Mouse (Mus musculus) myocyte (in vitro differentiated cells): ENCODE measurements at regions not wholly inside any gene's neighbourhood (a gene's known extent, or its start where the extent isn't known, plus 50 kb on each side); places are given as distances from the start of the nearest gene placed in this dataset.

ENCODE experiments used
- H3K27me3 ChIP-seq: one replicate; pipeline ENCODE4 v1.6.1; 2011; ENCODE audit not compliant: control insufficient read depth, insufficient read depth, insufficient read length
- H3K36me3 ChIP-seq: one replicate; pipeline ENCODE4 v1.6.1; 2011; ENCODE audit not compliant: control insufficient read depth, insufficient read depth
- H3K4me2 ChIP-seq: one replicate; pipeline ENCODE4 v1.6.1; 2011; ENCODE audit warnings: low read depth, control low read depth
- H3K4me3 ChIP-seq: one replicate; pipeline ENCODE4 v1.5.1; 2011; ENCODE audit warnings: mild to moderate bottlenecking, control low read depth, moderate library complexity
- H3K79me2 ChIP-seq: one replicate; pipeline ENCODE4 v1.6.1; 2011; ENCODE audit not compliant: control insufficient read depth, insufficient read depth
- H3ac ChIP-seq: one replicate; pipeline ENCODE4 v1.6.1; 2011; ENCODE audit not compliant: control insufficient read depth, insufficient read length
- CEBPB ChIP-seq: IDR thresholded peaks from 2 replicates; pipeline ENCODE4 v1.6.1; 2011; ENCODE audit warnings: mild to moderate bottlenecking, moderate library complexity; ENCODE audit not compliant: poor library complexity, insufficient read depth, severe bottlenecking
- E2F4 ChIP-seq: IDR thresholded peaks from one replicate; pipeline ENCODE4 v1.6.1; 2011; ENCODE audit warnings: mild to moderate bottlenecking, control low read depth, moderate library complexity; ENCODE audit not compliant: insufficient read depth
- MAX ChIP-seq: IDR thresholded peaks from one replicate; pipeline ENCODE4 v1.6.1; 2011; ENCODE audit warnings: low read depth, mild to moderate bottlenecking, control low read depth
- MYOD1 ChIP-seq, 3 experiments: IDR thresholded peaks; one replicate each; pipeline ENCODE4 v1.6.1; 2011; ENCODE audit warnings: control low read depth in 2 of 3, low read depth in 2 of 3, mild to moderate bottlenecking in 2 of 3, moderate library complexity in 1 of 3; ENCODE audit not compliant: insufficient read length in 2 of 3, control insufficient read depth in 1 of 3
- MYOG ChIP-seq, 3 experiments: IDR thresholded peaks; one replicate each; pipeline ENCODE4 v1.6.1; 2011; ENCODE audit warnings: control low read depth in 2 of 3, low read depth in 2 of 3, mild to moderate bottlenecking in 2 of 3; ENCODE audit not compliant: insufficient read length in 2 of 3, control insufficient read depth in 1 of 3, insufficient read depth in 1 of 3
- POLR2A ChIP-seq: IDR thresholded peaks from one replicate; pipeline ENCODE4 v1.6.1; 2011; ENCODE audit warnings: low read depth, mild to moderate bottlenecking, control low read depth, moderate library complexity; ENCODE audit not compliant: insufficient read length
- POLR2AphosphoS2 ChIP-seq: IDR thresholded peaks from one replicate; pipeline ENCODE4 v1.6.1; 2011; ENCODE audit warnings: low read depth, control low read depth; ENCODE audit not compliant: insufficient read length
- REST ChIP-seq: IDR thresholded peaks from one replicate; pipeline ENCODE4 v1.6.1; 2011; ENCODE audit warnings: mild to moderate bottlenecking, control low read depth, moderate library complexity; ENCODE audit not compliant: insufficient read depth, insufficient read length
- SRF ChIP-seq: IDR thresholded peaks from one replicate; pipeline ENCODE4 v1.6.1; 2011; ENCODE audit warnings: low read depth; ENCODE audit not compliant: control insufficient read depth, insufficient read length
- TCF12 ChIP-seq: IDR thresholded peaks from one replicate; pipeline ENCODE4 v1.6.1; 2011; ENCODE audit warnings: mild to moderate bottlenecking, control low read depth; ENCODE audit not compliant: poor library complexity, insufficient read depth, severe bottlenecking
- TCF3 ChIP-seq: IDR thresholded peaks from one replicate; pipeline ENCODE4 v1.6.1; 2011; ENCODE audit warnings: low read depth, control low read depth; ENCODE audit not compliant: insufficient read length
- USF1 ChIP-seq: IDR thresholded peaks from one replicate; pipeline ENCODE4 v1.6.1; 2011; ENCODE audit warnings: low read depth, mild to moderate bottlenecking, control low read depth, moderate library complexity

DNA sequence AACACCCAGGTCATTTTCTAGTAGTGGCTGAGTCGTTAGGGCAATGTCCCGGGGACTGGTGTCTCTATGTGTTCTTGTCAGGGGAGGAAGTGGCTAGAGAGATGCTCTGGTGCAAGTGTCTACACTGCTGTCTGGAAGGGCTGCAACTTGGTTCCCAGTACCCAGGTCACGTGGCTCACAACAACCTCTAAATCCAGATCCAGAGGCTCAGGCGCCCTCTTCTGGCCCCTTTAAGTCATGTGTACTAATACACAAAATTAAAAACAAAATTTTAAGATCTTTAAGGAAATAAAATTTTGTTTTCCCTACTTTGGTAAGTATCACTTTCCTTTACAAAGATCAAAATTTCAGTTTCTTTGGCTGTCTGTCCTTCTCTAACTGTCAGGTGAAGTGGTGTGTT is 169.4 kb downstream of the Bcl11a start:
- no peaks in the 10 kb centered on the region for H3K79me2 ChIP-seq
- H3ac ChIP-seq: no peak overlapping the region
- no peak overlapping the region for H3K4me3 ChIP-seq
- TF ChIP-seq CEBPB: no peak
- TF ChIP-seq POLR2A: no peak
- TF ChIP-seq MYOD1 (IDR thresholded peaks at IDR 0.05; ENCODE audit: control insufficient read depth in 1 of 3, insufficient read length in 2 of 3, low read depth in 2 of 3): no peak
- TF ChIP-seq USF1: no peak
- TF ChIP-seq POLR2AphosphoS2: no peak
- TF ChIP-seq SRF: no peak
- no peak for TF ChIP-seq E2F4
- no peak for TF ChIP-seq MYOG (IDR thresholded peaks at IDR 0.05; ENCODE audit: control insufficient read depth in 1 of 3, insufficient read depth in 1 of 3, insufficient read length in 2 of 3, low read depth in 2 of 3)
- TF ChIP-seq TCF3: no peak
- no peak for TF ChIP-seq REST
- TF ChIP-seq MAX: no peak
- no peak for TF ChIP-seq TCF12
- H3K36me3 ChIP-seq: no peaks in the 10 kb centered on the region
- no peaks in the 10 kb centered on the region for H3K27me3 ChIP-seq
- H3K4me2 ChIP-seq: no peak overlapping the region

DNA sequence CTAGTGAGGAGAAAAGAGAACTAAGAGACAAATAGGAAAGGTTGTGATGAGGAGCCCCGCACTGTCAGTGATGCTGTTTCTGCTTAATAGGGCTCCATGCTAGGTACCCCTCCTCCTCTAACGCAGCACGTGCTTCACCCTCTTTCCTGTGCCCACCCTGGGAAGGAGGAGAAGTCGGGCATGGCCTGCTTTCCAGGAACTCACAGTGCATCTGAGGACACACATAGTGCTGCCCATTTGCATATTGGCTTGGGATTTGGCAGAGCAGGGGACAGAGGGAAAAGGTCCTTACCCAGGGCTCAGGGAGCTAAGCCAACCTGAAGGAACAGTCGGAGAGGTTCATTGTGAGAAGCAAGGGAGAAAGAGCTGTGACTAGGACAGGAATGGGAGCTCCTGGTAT is 173.7 kb downstream of the Bcl11a start:
- Histone ChIP-seq H3K4me3 (no peak overlapping the region), H3K27me3 (no peaks in the 10 kb centered on the region), H3ac (no peak overlapping the region), H3K4me2 (no peak overlapping the region), H3K36me3 (no peaks in the 10 kb centered on the region), H3K79me2 (no peaks in the 10 kb centered on the region)
- no peak for TF ChIP-seq POLR2A
- no peak for TF ChIP-seq MYOD1 (IDR thresholded peaks at IDR 0.05; ENCODE audit: control insufficient read depth in 1 of 3, insufficient read length in 2 of 3, low read depth in 2 of 3)
- no peak for TF ChIP-seq CEBPB
- TF ChIP-seq E2F4: no peak
- TF ChIP-seq TCF12: no peak
- TF ChIP-seq MYOG (IDR thresholded peaks at IDR 0.05; ENCODE audit: control insufficient read depth in 1 of 3, insufficient read depth in 1 of 3, insufficient read length in 2 of 3, low read depth in 2 of 3): no peak
- no peak for TF ChIP-seq POLR2AphosphoS2
- no peak for TF ChIP-seq TCF3
- TF ChIP-seq USF1: no peak
- no peak for TF ChIP-seq REST
- TF ChIP-seq SRF: no peak
- TF ChIP-seq MAX: no peak

DNA sequence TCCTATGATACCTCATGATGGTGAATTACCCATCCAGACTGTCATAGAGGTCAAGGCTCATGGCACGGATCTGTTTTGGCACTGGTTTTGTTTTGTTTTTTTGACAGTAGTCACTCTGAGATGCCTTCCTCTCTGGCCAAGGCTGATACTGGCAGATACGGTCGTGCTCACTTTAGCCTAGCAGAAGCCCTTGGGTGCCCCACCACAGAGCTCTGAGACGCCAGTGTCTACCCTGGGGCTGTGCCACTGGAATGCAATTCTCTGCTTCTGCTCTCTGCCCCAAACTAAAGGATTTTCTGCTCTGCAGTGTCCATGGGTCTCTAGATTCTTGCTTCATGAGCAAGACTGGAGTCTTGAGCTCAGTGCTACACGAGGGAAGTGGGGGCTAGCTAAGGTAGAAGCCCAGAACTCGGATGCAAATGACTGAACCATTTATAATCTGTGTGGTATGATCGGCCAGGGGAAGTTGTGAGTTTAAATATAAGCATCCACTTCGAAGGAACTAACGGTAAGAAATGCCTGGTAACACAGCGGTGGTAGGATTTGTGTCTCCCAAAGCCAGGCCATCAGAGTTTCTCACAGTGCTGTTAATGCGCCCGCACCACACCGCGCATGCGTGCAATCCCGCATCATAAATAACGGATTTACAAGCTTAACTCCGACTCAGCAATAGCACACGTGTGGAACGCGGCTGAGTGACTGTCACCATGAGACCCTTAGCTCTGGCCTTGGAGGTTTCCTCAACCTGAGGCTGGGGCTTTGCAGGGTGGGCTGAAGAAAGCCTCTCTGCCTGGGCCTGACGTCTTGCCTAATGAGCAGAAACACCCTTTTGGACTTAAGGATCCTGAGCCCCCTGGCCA is 177.6 kb downstream of the Bcl11a start:
- no peaks in the 10 kb centered on the region for H3K79me2 ChIP-seq
- no peaks in the 10 kb centered on the region for H3K36me3 ChIP-seq
- TF ChIP-seq POLR2AphosphoS2: no peak
- no peaks in the 10 kb centered on the region for H3K27me3 ChIP-seq
- no peak overlapping the region for H3K4me3 ChIP-seq
- H3K4me2 ChIP-seq: no peak overlapping the region
- H3ac ChIP-seq: no peak overlapping the region

DNA sequence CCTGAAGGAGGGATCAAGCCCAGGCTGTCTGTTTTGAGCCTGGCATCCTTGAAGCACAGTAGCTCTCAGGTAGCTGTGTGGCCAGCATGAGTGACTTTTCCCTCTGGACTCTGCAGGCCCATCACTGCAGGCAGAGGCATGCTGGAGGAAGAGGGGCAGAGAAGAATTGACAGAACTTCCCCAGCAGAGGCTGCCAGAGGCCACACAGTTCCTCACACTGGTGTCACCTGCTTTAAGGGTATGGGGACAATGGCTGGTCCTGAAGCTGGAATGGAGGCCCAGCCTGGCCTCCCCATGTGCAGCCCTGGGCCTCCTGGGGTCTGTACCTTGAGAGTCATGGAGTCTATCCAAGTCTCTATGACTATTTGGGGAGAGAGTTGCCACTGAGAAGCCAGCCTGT is 179.9 kb downstream of the Bcl11a start:
- no peak overlapping the region for H3K4me3 ChIP-seq
- no peaks in the 10 kb centered on the region for H3K79me2 ChIP-seq
- TF ChIP-seq USF1 (no peak), CEBPB (no peak), MAX (no peak), POLR2AphosphoS2 (no peak), POLR2A (no peak), TCF3 (no peak), SRF (no peak), E2F4 (no peak), MYOG (IDR thresholded peaks at IDR 0.05; ENCODE audit: control insufficient read depth in 1 of 3, insufficient read depth in 1 of 3, insufficient read length in 2 of 3, low read depth in 2 of 3) (no peak), REST (no peak), TCF12 (no peak), MYOD1 (IDR thresholded peaks at IDR 0.05; ENCODE audit: control insufficient read depth in 1 of 3, insufficient read length in 2 of 3, low read depth in 2 of 3) (no peak)
- H3K36me3 ChIP-seq: no peaks in the 10 kb centered on the region
- no peak overlapping the region for H3ac ChIP-seq
- H3K27me3 ChIP-seq: no peaks in the 10 kb centered on the region
- no peak overlapping the region for H3K4me2 ChIP-seq

DNA sequence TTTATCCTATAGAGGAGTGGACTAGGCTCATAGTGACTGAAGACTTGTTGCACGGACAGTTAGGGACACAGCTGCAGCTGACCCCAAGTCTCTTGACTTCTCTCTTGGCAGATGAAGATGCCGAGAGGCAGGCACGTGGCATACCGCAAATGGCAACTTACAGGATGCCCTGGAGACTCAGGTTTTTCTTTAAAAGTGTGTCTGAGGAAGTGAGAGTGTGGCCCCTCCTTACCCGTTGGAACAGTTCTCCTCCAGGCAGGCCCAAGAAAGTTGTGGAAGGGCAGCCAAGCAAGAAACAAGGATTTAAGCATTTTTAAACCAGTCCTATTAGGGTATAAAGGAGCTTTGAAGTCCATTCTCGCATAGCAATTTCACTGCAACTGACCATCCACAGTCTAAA is 180.5 kb downstream of the Bcl11a start:
- Histone ChIP-seq H3K4me2 (no peak overlapping the region), H3K4me3 (no peak overlapping the region), H3K36me3 (no peaks in the 10 kb centered on the region), H3K79me2 (no peaks in the 10 kb centered on the region), H3ac (no peak overlapping the region), H3K27me3 (no peaks in the 10 kb centered on the region)
- no peak for TF ChIP-seq TCF12
- TF ChIP-seq MYOG (IDR thresholded peaks at IDR 0.05; ENCODE audit: control insufficient read depth in 1 of 3, insufficient read depth in 1 of 3, insufficient read length in 2 of 3, low read depth in 2 of 3): no peak
- TF ChIP-seq SRF: no peak
- TF ChIP-seq E2F4: no peak
- TF ChIP-seq REST: no peak
- no peak for TF ChIP-seq MAX
- no peak for TF ChIP-seq MYOD1 (IDR thresholded peaks at IDR 0.05; ENCODE audit: control insufficient read depth in 1 of 3, insufficient read length in 2 of 3, low read depth in 2 of 3)
- TF ChIP-seq POLR2AphosphoS2: no peak
- no peak for TF ChIP-seq POLR2A
- TF ChIP-seq TCF3: no peak
- TF ChIP-seq CEBPB: no peak
- TF ChIP-seq USF1: no peak
